Mouse (Mus musculus) G1E-ER4 (cell line): Measurements from ENCODE around the gene Haao. TPM values are rescaled to one million over a fixed set of nuclear protein-coding genes. Genes with fewer than 3 reads are reported as not detected.

Source experiments
- GATA1 ChIP-seq: IDR thresholded peaks from one replicate; pipeline ENCODE4 v1.8.0; 2012; ENCODE audit warnings: low read length, inconsistent platforms
- polyA plus RNA-seq: library from polyadenylated mRNA; stranded (reverse); fragments of >175 nt; gene quantifications from 2 replicates; pipeline ENCODE4 v1.2.3, GENCODE M21; 2012

Haao gene
- polyA plus RNA-seq, 1 experiment, result not detected

GRCm38 (mm10) chr17:83820701-83821100 lies 27.1 kb downstream of the Haao start:
- no peak for TF ChIP-seq GATA1

DNA sequence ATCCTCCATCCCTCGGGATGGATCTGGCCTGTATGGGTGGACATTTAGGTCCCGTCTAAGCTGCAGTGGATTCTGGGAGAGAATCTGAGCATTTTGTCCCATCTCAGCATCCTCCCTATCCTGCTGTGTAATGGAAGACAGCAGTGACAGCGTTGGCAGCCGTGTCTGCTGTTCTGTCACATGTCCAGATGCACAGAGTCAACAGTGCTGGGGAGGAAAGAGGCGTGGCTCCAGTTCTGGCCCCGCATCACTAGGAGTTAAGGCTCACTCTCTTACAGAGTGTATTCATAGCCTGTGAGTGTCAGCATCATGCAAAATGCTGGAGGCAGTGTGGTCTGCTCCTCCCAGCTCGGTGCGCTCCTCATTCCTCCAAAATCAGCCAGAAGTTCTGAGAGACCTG lies 28.3 kb downstream of the Haao start:
- no peak for TF ChIP-seq GATA1

DNA sequence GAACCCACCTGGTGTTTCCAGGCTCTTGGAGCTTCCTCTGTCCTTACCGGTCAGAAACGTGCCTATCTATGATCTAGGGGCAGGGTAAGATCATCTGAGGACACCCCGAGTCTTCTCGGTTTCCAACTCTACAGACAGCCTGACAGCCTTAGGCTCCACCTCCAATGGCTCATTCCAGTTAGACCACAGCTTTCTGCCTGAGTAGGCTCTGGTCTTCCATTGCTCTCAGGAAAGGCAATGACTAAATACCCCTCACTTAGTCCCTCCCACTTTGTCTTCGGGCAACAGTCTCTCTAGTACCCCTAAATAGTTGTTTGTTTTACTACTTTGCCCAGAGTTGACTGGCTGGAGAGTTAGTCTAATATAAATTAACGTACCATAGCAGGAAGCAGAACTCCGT lies 30.8 kb downstream of the Haao start:
- TF ChIP-seq GATA1, result no peak

DNA sequence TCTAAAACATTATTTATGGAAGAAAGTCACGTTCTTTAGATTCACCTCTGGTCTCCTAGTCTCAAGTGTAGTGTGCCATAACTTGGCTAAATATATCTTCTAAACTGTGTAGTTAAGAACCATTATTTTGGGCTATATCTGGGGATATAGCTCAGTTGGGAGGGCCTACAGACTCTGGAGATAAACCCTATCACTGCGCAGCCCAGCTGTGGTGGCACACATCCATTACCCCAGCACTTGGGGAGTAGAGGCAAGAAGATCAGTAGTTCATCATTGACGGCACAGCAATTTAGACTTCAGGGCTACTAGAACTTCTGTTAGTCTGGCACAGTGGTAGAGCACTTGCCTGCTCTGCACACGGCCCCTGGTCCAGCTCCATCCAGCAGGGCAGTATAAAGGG lies 34.7 kb downstream of the Haao start:
- no peak for TF ChIP-seq GATA1

DNA sequence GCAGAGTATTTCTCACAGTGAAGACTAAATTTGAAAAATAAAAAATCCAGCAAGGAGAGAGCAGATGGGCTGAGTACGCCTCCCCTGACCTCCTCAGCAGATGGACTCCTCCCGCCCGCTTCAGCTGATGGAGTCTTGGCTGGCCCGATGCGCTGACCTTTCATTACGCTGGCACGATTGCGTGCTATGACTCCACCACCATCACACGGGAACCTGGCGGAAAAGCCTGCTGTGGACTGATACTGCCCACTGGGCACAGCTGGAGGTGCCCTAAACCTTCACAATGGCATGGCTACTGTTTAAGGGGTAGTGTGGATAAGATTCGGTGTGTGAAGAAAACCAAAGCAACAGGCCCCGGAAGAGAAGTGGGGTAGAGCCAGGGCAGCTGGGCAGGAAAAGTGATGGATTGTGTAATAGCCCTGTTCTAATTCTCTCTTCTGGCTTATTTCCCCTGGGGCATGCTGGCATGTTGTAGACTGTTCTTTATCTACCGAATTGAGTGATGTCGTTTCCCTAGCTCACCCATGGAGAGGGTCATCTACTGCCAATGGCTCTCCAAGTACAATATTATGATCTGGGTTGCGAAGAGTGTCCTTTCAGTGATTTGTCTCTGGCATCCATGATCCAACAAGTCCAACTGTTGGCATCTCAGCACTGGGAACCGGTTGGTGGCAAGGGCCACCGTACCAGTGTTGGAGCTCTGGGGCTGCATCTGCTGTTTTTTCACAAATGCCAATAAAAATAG lies 35.4 kb downstream of the Haao start:
- TF ChIP-seq GATA1, result no peak

- TF ChIP-seq GATA1, result no peak
These were observed 37.5 kb downstream of the Haao start for GRCm38 (mm10) chr17:83810285-83810684.

- TF ChIP-seq GATA1, result no peak
These were observed 38.5 kb downstream of the Haao start for GRCm38 (mm10) chr17:83809197-83809829.

DNA sequence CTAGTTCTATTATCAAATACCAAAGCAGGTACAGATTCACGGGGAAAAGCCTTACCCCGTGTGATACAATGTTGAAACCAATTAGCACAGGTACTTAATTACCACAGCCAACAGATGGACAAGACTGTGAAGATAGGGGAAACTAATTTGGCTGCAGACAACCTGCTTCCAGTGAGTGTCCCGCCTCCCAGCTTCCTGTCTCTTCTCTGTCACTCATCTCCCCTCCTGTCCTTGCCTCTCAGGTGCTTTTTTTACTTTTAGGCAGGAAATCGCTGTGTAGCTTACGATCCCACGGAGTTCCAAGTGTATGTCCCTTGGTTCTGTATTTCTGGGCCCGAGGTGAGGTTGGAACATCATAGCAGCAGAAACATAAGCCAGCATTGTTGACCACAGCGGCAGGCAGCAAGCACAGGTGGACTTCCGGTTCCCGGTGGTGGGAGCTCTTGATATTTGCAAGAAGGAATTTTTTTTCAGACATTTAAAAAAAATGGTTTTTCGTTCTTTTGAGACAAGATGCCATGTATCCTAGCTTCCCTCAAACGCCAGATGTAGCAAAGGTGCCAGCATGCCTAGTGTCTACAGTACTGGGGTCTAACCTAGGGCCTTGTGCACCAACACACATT lies 39.2 kb downstream of the Haao start:
- no peak for TF ChIP-seq GATA1

- TF ChIP-seq GATA1, result no peak
These were observed 39.9 kb downstream of the Haao start for GRCm38 (mm10) chr17:83807778-83808398.

DNA sequence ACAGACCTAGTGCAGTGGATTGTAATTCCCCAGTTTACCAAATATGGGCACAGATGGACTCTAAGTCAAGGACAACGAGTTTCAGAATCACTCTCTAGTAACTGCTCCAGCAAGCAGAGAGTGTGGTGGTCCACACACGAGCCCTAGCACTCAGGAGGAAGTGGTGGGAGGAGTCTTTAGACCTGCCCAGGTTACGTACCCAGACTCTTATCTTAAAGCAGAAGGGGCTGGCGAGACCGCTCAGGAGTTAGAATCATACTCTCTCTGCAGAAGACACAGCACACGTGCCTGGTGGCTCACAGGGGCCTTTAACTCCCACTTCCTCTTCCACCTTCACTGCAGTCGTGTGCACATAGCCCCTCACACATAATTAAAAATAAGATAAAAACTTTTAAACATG lies 40.4 kb downstream of the Haao start:
- TF ChIP-seq GATA1, result no peak

DNA sequence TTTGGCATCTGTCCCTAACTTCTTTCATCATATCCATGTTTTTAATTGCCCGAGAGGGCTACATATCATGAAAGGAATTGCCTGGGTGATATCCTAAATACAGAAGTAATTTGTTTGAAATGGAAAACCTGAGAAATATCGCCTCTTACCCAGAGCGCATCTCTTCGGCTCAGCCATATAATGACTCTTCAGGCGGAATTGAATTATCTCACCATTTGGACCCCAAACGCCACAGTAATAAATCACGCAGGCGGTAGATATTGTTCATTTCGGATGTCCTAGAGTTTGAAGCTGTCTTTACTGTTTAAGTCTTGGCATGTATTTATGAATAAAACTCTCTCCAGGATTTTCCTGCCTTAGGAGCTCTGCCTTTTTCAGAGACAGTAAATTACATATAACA lies 42.7 kb downstream of the Haao start:
- TF ChIP-seq GATA1, result no peak

DNA sequence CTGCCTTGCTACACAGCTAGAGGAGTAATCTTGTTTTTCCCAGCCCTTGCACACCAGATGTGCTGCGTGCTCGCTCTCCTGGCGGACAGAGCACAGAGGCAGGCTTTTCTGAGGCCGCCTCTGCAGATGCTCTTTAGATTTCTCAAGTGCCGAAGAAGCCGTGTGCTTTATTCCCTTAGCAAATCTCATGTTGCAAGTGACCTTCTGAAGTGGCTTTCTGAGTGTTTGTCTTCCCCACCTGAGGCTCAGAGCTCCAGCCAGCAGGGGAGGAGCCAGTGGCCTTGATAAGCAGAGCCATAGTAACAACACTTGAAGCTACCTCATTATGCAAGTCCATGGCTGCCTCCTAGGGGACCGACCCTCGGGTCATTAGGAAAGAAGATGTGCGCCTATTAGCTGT lies 43.8 kb downstream of the Haao start:
- TF ChIP-seq GATA1, result no peak

GRCm38 (mm10) chr17:83799506-83800050 lies 48.2 kb downstream of the Haao start:
- TF ChIP-seq GATA1, result no peak

DNA sequence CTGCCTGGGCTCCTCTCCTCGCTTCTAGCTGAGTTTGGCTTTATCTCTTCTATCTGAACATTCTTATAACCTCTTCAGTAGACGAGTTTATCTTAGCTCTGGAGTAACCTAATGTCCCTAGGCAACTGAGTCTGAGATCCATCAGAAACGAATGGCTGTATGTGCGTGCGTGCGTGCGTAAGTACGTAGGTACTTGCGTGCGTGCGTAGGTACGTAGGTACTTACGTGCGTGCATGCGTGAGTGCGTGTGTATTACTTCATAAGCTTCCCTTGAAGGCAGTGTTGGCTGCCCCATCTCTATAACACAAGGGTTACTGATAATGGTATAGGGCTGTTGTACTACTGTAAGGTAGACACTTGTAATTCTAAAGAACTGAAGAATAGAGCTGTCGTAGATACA lies 52.6 kb downstream of the Haao start:
- no peak for TF ChIP-seq GATA1

DNA sequence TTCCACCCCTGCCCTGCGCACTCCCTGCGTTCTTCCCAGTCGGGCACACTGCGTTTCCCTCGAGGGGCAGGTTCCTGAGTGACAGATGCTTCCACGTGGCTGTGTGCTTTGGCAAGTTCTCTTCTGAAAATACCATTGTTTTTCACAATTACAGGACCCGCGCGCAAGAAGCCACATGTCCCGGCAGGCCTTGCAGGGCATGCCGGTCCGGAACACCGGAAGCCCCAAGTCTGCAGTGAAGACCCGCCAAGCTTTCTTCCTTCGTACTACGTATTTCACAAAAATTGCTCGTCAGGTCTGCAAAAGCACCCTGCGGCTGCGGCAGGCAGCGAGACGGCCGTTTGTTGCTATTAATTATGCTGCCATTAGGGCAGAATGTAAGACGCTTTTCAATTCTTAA lies 55.4 kb downstream of the Haao start:
- no peak for TF ChIP-seq GATA1

- no peak for TF ChIP-seq GATA1
These were observed 57.6 kb downstream of the Haao start for GRCm38 (mm10) chr17:83790158-83790557.
